Mouse (Mus musculus): ENCODE data around the gene Sh3rf3.

Sh3rf3 gene

DNA sequence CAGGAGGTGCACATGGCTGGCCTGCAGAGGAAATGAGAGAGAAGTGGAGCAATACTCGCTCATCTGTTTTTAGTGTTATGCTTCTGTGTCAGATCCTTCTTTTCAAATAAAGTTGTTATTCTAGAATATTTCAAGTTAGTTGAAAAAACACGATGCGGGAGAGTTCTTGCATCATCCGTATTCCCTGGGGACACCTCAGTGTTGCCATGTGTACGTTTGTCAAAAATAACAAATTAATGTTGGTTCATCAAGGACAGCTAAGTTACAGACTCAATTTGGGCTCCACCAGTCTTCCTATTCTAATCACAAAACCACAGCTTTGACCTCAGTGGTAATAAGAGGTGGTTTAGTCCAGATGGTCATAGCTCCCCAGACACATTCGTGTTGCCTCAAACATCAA, 35.4 kb downstream of the Sh3rf3 start:
- in situ Hi-C loops (cut with MseI, MboI), result no loop called here

DNA sequence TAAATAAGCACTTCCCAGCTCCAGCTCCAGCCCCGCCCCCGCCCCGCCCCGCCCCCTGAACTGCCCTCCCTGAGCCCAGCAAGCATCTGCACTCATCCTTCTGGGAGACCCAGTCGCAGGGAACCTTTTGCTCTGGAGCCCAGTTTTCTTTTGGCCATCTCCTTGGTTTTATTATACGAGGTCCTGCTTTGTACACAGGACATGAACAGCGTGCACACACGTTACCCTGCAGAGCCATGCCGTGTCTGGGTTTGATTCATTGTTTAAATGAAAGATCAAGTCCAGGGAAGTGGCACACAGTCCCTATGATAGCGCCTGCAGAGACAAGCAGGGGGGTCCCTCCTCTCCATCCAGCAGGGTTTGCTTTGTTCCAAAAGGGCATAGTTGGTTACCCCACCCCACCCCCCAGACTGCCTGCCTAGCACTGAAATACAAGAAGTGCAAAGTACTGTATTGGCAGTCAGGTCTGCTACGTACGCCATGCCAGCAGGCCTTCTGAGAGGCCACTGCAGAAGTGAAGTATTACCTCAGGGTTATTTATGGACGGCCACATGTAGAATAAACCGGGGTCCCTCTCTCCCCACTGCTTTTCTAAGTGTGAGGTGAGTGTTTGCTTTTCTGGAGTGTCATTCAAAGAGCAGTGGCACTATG, 41.5 kb downstream of the Sh3rf3 start:
- in situ Hi-C loops (cut with MseI, MboI), result no loop called here

DNA sequence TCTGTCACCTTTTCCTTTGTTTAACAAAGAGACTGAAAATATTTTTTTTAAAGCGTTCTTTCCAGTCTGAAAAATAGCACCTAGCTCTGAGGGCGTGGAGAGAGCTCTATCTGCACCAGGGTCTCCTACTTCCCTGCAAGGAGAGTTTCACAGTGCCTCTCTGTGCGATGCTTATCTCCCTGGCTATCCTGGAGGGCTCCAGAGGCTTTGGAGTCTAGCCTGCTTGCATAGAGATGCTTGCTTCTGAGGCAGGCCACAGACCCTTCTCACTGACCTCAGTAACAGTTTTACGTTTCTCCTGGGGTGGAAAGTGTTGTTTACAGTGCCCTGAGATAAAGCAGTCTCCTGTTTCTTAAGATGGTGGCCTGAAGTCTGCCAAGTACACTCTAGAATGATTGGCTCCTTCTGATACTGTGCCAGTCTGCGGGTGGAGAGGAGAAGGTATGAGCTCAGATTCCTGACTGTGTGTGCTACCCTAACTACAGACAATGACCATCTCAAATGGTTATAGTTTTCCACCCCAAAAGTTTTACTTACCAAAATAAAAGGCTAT, 42.1 kb downstream of the Sh3rf3 start:
- in situ Hi-C loops (cut with MseI, MboI), result no loop called here

DNA sequence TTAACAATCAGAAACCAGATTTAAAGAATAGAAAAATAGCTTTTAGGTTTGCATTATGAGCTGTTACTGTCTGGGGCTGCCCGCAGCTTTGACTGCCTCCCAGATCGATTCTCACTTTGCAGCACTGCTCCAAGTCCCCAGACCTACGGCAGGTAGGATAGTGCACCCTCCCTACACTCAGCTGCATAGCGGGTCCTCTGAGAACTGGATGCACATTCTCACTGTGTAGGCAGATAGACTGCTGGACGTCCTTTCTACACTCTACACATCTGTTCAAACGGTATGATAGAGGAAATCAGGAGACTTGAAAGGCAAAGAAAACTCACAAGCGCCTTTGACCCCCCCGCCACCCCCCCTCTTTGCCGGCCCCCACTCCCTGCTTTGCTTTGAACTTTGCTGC, 42.7 kb downstream of the Sh3rf3 start:
- in situ Hi-C loops (cut with MseI, MboI), result no loop called here

DNA sequence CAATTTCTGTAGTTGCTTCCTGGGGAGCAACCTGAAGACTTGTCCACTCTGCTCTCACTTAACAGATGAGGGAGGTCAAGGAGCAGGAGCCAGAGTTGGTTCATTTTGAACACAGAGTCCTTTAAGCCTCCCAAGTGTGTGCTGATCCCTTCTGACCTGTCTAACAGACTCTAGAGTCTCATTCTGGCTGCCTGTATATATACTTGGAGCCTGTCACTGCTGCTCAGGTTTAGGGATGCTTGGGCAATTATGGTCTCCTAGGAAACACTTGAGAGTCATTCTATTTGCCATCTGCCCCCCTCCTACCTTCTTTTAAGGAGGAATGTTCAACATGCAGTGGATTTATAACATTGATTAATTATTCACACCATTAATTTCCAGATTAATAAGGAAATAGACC, 43.6 kb downstream of the Sh3rf3 start:
- in situ Hi-C loops (cut with MseI, MboI), result no loop called here

DNA sequence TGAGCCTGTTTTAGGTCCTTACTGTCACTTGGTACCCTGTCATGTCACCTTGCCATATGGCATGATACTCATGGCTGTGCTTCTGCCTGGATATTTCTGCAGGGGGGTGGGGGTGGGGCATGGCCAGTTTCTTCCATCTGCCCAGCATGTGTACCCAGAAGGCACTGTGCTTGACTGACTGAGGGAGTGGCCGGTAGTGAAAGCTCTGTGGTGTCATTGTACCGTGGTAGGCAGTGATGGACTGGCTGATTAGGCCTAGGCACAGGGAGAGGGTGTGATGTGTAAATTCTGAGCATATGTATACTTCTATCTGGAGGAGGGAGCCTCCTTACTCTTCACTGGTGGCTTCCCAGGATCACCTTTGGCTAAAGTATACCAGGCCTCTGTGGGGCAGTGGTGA, 51.6 kb downstream of the Sh3rf3 start:
- in situ Hi-C loops (cut with MseI, MboI), result no loop called here

DNA sequence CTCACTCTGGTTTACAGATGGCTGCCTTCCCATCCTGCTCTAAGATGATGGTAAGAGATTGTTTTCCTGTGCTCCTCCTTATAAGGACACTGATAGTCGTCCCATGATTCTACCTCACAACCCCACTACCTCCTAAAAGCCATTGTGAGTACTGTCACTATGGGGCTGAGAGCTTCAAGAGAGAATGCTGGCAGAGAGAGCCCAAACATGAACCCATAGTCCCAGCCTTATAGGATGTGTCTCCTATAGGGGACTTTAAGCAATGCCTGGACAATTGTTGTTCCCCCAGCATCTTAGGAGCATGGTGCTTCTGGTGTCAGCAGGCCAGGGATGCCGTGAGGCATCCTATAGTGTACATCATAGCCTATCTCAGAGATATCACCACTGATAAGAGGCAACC, 54.4 kb downstream of the Sh3rf3 start:
- in situ Hi-C loops (cut with MseI, MboI), result no loop called here

DNA sequence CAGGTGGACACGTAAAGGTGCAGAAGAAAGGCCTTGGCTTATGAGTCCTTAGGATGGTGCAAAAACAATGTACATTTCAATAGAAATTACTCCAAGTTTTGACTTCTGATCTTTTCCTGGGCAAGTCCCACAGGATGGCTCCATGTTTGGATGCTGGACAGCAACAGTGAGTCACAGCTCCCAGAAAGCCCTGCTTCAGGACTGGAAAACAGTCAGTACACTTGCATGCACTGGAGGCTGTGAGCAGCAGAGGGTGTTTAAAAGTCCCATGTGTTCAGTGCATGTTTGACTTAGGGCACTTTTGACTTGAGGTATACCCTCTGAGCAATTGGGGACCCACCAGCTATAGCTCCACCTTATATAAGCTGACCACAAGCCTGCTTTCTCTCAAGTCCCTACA, 56.7 kb downstream of the Sh3rf3 start:
- in situ Hi-C loops (cut with MseI, MboI), result no loop called here

DNA sequence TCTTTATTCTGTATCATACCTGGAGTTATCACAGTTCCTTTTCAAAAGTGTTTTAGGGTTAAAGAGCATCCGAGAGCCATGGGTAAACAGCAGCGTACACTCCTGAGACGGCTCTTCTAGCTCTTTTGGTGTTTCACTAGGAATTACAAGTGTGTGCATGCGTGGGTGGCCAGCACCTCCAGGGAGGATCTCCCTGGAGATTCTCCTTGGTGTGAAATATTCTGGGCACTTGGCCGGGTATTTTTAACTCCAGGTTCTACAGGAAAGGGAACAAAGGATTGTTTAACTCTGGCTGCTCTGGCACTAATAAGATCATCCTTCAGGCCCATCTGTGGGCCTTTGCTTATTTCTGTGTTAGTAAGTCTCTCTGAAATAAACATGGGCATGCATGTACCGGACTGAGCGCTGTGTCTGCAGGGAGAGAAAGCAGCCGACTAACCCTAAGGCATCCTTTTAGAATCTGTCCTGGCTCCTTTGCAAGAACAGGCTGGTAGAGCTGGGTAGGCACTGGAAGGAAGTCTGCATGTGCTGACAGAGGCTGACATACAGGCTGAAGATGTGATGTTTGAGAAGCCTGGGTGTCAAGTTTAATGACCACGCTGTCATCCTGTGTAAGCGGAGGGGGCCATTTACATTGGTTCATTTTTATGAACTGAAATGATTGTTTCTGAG, 58.1 kb downstream of the Sh3rf3 start:
- in situ Hi-C loops (cut with MseI, MboI), result no loop called here

DNA sequence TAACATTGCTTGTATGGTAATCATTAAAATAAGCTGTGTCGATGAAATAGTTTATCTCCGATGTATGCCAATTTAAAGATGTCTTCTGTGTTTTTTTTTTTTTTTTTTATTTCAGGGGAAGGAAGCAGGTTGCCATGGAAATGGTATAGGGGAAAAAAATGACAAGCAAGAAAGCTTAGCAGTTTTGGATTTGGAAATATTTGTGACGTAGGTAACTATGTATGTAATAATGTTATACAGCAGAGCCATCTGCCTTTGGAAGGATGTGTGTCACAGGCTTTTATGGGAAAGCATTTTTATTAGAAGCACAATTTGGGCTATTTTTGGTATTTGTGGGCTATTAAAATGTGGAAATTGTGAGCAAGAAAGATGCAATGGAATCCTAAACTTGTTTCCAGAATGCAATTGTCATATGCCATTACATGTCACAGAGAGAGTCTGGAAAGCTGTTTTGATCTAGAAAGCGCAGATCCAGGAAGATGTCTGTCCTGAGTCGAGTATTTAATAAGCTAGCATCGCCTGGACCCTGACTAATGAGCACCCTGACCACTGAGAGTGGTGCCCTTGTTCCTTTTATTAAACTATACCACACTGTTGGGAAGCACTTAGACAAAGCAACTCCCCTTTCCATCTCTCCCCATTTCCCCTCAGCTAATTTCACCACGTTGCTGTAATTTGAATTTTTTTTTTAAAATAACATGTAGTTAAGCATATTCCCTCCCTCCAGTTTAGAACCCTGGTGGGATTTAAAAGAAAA, 58.8 kb downstream of the Sh3rf3 start:
- in situ Hi-C loops (cut with MseI, MboI), result no loop called here

DNA sequence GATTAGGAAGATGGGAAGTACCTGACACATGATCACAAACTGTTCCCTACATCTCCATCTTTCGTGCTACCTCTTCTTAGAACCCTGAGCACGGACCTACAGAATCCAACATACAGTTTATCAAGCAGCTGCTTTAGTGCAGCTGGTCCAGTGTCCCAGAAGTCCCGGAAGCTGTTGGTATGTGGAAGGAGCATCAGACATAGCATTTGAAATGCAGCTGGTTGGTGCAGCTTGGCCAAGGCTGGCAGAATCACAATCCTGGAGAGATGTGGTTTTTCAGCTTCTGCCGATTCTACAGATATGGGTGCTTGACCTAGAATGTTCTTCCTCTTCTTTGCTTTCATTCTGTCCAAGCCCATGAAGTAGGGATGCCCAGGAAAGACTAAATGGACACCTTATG, 64.7 kb downstream of the Sh3rf3 start:
- in situ Hi-C loops (cut with MseI, MboI), result loop anchor here in 1 of 2 experiments (25.0 kb wide), 1 partner anchor 1441 kb away; no protein-coding TSS in a partner anchor

DNA sequence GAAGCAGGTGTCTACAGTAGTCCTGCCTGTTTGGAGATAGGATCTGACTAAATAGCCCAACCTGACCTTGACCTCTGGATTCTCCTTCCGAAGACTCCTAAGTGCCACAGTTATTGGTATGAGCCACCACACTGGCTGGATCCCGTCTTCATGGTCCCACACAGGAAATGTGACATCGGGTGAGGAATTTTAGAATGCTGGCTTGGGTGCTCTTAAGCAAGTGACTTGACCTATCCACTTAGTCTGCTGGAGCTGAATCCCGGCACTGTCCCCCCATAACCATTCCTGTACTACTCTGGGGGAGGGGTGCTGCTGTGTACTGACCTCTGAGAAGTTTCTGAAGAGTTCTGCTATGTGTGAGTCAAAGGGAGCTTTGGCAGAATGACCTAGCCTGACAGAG, 65.5 kb downstream of the Sh3rf3 start:
- in situ Hi-C loops (cut with MseI, MboI), result loop anchor here in 1 of 2 experiments (25.0 kb wide), 1 partner anchor 1441 kb away; no protein-coding TSS in a partner anchor

DNA sequence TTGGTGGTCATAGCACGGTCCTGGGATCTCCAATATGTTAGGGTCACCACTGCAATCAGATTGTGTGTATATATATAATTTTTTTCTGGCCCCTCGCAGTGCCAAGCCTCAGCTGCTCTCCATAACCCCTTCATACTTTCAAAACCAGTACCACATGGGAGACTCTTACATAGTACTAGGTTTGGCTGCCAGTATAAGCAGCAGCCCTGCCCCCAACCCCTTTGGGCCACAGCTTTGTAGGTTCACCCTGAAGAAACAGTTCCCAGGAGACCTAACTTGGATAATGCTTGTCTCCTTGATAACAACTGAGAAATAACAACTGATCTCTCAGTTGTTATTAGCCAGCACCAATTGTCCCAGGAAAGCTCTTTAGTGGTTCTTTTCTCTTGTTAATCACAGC, 69.6 kb downstream of the Sh3rf3 start:
- in situ Hi-C loops (cut with MseI, MboI), result loop anchor here in 1 of 2 experiments (25.0 kb wide), 1 partner anchor 1445 kb away; no protein-coding TSS in a partner anchor

DNA sequence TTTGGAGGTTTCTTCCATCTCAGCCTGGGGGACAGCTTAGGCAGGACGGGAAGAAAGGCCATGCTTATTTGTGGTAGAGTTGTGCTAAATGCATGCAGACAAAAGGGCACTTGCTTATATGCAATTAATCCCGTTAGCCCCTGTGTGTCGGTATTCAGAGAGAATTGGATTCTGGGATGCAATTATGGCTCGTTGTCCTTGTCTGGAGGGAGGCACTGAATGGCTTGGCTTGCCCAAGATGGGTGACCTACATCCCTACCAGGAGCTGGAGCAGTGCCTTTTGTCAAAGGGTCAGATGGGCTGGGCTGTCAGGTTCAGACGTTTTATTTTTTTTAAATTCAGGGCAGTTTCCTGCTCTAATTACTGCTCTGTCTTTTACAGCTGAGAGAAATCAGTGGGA, 72.2 kb downstream of the Sh3rf3 start:
- in situ Hi-C loops (cut with MseI, MboI), result loop anchor here in 1 of 2 experiments (25.0 kb wide), 1 partner anchor 1448 kb away; no protein-coding TSS in a partner anchor

DNA sequence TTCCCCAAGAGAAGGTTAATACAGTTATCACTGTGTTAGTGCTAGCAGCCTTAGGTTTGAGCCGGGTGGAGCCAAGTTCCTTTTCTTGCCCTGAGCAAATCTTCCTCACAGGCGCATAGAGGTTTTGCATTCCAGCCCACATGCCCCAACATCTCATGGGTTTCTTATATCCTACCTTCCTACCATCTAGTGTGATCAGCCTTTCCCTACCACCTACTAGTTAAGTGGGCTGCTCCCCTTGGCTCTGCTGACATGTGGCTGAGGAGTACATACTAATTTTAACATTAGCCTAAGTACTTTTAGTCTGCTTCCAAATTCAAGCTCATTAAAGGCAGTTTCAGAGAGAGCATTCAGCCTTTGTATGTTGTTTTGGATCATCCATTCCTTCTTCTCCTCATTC, 72.7 kb downstream of the Sh3rf3 start:
- in situ Hi-C loops (cut with MseI, MboI), result loop anchor here in 1 of 2 experiments (25.0 kb wide), 1 partner anchor 1449 kb away; no protein-coding TSS in a partner anchor

DNA sequence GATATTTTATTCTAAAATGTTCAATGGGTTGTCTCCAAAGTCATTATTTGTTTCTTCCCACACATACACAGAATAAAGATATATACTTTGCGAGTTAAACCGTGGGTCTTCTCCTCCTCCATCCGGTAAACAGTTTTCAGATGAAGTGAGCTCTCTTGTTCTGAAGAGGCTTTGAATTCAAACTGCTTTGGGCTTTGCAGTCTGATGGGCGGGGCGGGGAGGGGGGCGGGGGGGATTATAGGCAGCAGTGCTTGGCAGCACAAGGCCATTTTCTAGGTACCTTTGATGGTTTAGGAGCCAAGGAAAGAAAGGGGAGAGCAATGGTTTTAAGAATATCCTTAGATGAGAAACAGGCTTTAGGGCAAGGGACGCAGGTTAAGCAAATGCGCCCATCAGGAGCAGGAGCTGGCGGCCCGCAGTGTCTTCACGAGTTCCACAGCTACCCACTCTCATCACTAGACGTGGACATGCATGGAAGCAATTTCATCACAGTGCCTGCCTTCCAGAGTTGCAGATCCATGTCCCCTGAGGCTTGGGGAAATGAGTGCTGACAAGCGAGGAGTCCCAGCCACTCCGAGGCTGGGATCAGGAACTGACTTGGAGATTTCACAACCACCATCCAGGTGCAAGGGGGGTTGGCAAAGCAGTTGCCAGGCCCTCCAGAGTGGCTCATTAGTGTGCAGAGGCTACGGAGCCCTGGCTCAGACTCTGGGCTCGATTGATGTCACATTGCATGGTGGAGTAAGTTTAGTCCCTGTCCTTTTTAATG, 77.7 kb downstream of the Sh3rf3 start:
- in situ Hi-C loops (cut with MseI, MboI), result loop anchor here in 1 of 2 experiments (25.0 kb wide), 1 partner anchor 1454 kb away; no protein-coding TSS in a partner anchor

DNA sequence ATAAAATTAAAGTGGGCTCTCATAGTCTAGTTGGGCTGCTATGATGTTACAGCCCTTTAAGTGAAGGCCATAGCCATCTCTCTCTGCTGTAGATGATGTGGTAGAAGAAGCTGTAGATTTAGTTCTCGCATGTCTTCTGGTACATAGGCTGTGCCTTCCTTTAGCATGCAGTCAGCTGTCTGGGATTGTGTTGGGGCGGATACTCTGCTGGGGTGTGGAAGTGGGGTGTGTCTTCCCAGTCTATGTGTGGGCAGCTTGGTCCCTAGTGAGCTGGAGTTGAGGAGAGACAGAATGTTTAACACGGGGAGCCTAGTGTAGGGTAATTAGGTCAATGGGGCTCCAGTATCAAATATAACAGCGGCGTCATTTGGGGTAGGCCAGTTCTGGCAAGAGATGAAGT, 82.3 kb downstream of the Sh3rf3 start:
- in situ Hi-C loops (cut with MseI, MboI), result loop anchor here in 1 of 2 experiments (25.0 kb wide), 1 partner anchor 1458 kb away; no protein-coding TSS in a partner anchor

DNA sequence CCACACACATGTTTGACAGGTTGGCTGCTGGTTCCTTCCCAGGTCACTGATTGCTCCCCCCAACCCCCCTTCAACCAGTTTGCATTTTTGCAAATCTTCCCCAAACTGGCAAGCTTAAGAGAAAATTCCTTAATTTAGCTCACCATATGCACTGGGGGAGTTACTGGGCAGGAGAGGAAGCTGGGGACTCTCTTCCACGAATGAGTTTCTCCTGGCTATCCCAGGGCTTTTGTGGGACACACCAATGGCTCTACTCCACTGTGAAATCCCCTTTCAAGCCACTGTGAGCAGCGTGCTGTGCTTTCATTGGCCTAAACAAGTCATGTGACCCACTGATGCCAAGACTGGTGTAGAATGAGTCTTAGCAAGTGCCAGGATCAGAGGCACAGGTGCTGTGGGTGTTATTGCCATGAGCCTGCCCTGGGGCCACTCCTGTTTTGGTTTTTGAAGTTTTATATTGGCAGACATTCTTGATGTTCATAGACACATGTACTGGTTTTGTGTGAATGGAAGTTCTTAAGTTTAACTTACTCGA, 83.9 kb downstream of the Sh3rf3 start:
- in situ Hi-C loops (cut with MseI, MboI), result loop anchor here in 1 of 2 experiments (25.0 kb wide), 1 partner anchor 1460 kb away; no protein-coding TSS in a partner anchor

DNA sequence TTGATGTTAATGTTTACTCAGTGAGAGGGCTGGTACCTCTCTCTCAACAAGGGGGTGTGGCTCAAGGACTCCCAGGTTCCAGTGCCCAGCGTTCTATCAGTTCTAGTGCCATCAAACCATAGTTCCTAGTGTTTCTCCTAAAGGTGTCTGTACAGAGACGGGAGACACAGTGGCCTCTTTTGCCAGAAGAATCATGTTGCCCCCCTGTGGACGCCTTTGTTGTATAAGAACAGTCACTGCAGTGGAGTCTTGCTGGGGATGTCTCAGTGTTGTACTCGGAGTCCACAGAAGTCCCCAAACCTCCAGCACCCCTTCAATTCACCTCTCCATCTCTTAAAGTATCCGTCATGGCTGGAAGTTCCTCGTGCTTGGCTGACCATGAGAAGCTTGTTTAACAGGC, 92.1 kb downstream of the Sh3rf3 start:
- in situ Hi-C loops (cut with MseI, MboI), result no loop called here

DNA sequence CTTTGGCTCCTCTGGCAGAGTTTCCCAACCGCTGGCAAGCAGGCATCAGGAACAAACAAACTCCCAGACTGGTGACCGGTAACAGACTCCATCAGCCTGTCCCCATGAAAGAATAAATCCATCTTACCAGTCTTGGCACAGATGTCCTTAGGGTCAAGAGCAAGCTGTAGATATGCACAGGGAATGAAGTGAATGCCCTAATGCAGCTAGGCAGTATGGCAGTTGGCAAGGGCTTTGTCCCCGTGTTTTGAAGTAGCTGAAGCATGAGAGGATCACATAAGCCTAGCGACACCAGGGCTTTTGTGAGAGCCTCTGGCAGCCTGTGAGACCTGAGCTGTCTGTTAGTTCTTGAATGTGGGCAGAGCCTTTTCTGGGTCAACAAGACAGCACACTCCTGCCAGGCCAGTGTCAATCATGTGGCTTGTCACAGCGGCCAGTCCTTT, 93.9 kb downstream of the Sh3rf3 start:
- in situ Hi-C loops (cut with MseI, MboI), result no loop called here

DNA sequence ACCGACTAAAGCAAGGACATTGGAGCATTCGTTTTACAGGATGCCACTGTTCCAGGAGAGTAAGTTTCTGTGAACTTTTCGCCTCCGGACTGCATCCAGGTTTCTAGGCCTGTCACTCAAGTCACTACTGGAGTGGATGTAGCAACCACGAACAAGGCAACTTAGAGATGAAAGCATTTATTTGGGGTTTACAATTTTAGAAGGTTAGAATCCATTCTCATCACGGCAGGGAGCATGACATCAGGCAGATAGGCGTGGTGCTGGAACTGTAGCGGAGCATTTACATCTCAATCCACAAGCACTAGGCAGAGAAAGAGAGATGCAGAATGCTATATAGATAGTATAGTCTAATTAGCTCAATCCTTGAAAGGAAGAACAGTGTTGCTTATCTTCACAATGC, 95.3 kb downstream of the Sh3rf3 start:
- in situ Hi-C loops (cut with MseI, MboI), result no loop called here

Measured in mouse trophoblast stem cell (cell line).